Mouse (Mus musculus) megakaryocyte, embryonic 14.5 days (primary cell): ENCODE measurements at regions not wholly inside any gene's neighbourhood (a gene's known extent, or its start where the extent isn't known, plus 50 kb on each side); places are given as distances from the start of the nearest gene placed in this dataset.

Source experiments
- H3K27me3 ChIP-seq: replicated peaks from 2 replicates; pipeline ENCODE3; 2012; ENCODE audit warnings: inconsistent platforms
- H3K36me3 ChIP-seq: replicated peaks from 2 replicates; pipeline ENCODE3; 2012; ENCODE audit warnings: low read length, inconsistent platforms, mixed read lengths
- H3K4me1 ChIP-seq: 2 replicates; pipeline ENCODE4 v1.6.1; 2012; ENCODE audit warnings: inconsistent platforms
- H3K4me3 ChIP-seq: replicated peaks from 2 replicates; pipeline ENCODE3; 2012; ENCODE audit warnings: moderate library complexity, mild to moderate bottlenecking, inconsistent platforms
- H3K9me3 ChIP-seq: 2 replicates; pipeline ENCODE4 v1.6.1; 2012; ENCODE audit warnings: inconsistent platforms
- FLI1 ChIP-seq: IDR thresholded peaks from 2 replicates; pipeline ENCODE4 v1.6.1; 2012; ENCODE audit warnings: low read length, inconsistent platforms, mixed read lengths
- GATA1 ChIP-seq: IDR thresholded peaks from 3 replicates; pipeline ENCODE4 v1.6.1; 2012; ENCODE audit warnings: mixed read lengths, low read length, inconsistent platforms, borderline replicate concordance

DNA sequence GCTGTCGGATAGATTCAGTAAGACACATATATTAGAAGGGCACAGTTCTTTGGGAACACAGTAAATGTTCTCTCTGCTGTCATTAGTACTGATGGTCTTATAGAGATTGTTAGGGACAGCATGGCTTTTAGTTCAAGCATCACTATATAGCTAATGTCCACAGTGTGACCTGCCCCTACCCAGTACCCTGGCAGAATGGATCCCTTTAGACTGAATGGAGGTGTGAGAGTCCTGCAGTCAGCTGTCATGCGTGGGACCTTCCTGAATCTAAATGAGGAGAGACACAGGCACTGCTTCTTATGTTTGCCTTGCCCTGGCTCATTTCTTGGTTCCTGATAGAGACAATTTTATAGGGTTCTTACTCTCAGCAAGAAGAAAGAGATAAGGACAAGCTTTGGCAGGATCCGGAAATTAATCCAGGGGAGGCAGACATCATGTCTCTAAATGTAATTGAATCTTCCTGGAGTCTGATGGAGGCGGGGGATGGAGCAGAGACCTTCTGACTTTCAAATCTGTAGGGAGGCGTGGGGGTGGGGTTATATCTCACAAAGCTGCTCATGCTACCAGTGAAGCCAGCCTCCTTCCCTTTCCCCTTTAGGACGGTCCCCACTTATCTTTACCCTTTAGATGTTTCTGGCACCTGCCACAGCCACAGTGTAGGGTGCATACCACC lies 456.5 kb downstream of the Dhx35 start:
- Histone ChIP-seq H3K4me1 (no peaks in the 10 kb centered on the region), H3K9me3 (peaks cover 18% of the 10 kb centered on the region), H3K4me3 (no peak overlapping the region), H3K36me3 (no peaks in the 10 kb centered on the region), H3K27me3 (no peaks in the 10 kb centered on the region)
- no peak for TF ChIP-seq FLI1
- TF ChIP-seq GATA1 = no peak

DNA sequence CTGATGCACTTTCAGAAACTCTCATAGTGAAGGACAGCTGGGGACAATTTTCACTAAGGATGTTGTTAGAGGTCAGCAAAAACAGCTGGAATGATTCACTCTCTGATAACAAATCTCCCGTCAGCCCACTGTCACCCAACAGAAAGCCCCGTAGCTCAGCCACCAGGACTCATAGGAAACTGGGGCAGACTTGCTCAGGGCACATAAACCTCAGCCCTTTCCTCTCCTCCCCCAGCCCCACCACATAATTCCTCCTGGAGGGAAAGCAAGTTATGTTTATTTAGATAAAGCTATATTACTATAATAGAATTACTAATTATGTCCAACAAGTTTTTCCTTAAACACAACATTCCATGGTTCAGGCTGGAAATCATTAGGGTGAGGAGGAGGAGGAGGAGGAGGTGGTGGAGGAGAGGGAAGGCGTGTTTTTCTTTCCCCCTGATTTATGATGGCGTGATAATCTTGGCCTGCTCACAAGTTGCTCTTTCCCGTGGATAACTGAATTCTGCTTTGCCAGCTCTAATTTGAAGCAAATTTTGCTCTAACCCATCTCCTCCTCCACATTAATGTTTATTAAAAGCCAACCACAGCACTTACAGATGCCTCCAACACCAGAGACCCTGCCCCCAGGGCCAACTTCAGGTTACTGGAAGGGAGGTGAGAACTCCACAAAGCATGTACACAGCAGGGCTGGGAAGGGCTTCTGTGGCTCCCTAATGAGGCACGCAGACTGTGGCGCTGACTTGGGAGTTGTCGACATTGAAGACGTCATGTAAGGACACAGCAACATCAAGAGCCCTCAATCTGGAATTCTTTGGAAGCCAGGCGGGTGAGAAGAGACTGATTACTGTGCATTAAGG lies 475.8 kb downstream of the Dhx35 start:
- Histone ChIP-seq H3K27me3 (no peaks in the 10 kb centered on the region), H3K36me3 (no peaks in the 10 kb centered on the region), H3K4me1 (no peaks in the 10 kb centered on the region), H3K9me3 (peaks cover 3% of the 10 kb centered on the region; the same call in 1 of the 2 replicates), H3K4me3 (no peak overlapping the region)
- TF ChIP-seq GATA1 = no peak
- no peak for TF ChIP-seq FLI1

DNA sequence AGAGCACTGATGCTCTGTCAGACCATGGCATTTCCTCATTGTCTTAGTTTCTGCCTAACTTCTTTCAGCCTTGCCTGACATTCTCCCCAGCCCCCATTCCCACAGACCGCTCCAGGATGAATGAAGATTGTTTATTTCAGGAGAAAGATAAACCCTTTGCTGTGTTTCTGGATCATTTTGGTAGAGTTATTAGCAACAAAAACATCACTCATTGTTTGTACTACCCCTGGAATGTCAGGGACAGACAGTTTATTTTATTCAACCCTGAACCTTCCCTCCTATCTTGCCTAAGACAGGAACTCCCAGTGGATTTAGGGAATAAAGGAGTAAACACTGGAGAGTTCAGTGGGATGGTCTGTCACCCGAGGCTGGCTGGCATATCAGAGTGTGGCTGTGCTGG lies 484.3 kb downstream of the Dhx35 start:
- H3K9me3 ChIP-seq = 0 out of 2 replicates have a peak, but pooled peaks cover 3% of the 10 kb centered on the region
- H3K4me1 ChIP-seq = no peaks in the 10 kb centered on the region
- TF ChIP-seq FLI1 = no peak
- no peak for TF ChIP-seq GATA1
- no peak overlapping the region for H3K4me3 ChIP-seq
- H3K27me3 ChIP-seq = no peaks in the 10 kb centered on the region
- H3K36me3 ChIP-seq = no peaks in the 10 kb centered on the region

DNA sequence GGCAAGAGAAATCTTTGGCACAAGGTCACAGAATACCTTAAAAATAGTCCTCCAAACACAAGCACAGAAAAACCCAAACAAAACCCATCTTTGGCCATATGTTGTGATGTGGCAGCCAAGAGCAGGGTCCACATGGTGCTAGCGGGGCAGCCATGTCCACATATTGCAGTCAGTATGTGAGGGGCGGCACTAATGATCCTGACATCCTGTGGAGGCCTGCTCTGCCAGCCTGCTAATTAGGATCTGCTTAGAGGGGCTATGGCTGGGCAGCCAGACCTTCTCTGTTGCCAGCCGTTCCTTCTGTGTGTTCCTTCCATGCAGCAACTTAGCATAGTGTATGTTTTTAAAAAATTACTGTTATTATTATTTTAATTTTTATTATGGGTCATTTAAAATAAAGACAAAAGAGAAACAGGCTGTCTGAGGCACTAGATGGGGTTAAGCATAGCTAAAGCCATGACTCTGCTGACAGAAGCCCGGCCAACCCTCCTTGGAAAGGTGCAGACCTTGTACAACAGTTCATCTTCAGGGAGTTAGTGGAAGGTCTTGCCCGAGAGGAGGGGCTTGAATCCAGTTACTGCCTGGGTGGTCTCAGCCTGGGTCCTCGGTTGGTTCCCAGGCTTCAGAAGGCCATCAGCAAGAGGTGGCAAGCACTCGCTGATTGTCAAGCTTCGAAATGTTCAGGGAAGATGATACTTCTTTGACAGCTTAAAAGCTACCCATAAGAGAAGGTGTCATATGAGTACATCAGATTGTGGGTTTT lies 487.1 kb downstream of the Dhx35 start:
- no peak for TF ChIP-seq FLI1
- no peak for TF ChIP-seq GATA1
- no peak overlapping the region for H3K4me3 ChIP-seq
- no peaks in the 10 kb centered on the region for H3K4me1 ChIP-seq
- H3K9me3 ChIP-seq = peaks cover 10% of the 10 kb centered on the region; the same call in 1 of the 2 replicates
- H3K27me3 ChIP-seq = no peaks in the 10 kb centered on the region
- H3K36me3 ChIP-seq = no peaks in the 10 kb centered on the region

DNA sequence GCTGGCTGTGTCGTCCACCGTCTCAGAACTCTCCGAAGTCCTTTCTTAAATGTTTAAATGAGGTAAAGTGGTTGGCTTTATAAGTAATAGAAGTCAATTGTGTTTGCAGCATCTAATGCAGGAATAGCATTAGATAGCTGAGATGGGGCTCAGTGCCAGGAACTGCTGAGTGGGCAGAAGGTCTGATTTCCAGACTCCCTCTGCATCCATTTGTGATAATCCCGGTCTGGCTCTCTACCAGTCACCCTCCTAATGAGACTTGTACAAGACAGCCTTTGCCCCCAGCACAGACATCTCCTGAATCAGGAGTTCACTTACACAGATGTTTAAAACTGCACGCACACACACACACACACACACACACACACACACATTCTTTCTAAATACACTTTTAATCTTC lies 489.5 kb downstream of the Dhx35 start:
- Histone ChIP-seq H3K27me3 (no peaks in the 10 kb centered on the region), H3K4me1 (no peaks in the 10 kb centered on the region), H3K36me3 (no peaks in the 10 kb centered on the region), H3K9me3 (peaks cover 15% of the 10 kb centered on the region), H3K4me3 (no peak overlapping the region)
- TF ChIP-seq FLI1 = no peak
- no peak for TF ChIP-seq GATA1

DNA sequence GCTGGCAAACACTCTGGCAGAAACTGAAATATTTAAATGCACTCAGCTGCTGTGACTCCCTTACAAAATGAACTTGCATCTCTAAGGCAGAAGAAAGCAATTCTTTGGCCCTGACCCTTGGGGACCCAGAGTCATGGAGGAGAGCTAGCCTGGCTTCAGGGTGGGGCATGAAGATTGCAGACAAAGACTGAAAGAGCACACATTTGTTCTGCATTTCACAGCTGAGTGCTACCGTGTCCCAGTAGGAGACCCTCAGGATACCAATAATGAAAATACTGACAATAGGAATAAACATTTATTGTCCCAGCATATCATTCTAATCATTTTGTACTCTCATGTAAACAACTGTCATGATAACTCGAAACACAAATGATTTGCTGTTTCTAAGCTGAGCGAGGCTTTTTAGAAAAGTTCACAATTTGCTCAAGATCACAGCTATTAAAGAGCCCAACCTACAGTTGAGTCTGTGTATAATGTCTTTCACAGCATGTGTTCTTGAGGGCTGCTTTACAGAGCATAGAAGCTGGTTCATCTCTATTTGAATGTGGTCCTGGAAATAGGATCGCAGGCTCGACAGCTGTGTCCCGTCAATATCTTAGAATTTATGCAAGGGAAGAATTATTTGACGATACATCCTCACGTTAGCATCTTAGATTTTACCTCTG lies 490.1 kb downstream of the Dhx35 start:
- Histone ChIP-seq H3K4me3 (no peak overlapping the region), H3K36me3 (no peaks in the 10 kb centered on the region), H3K27me3 (no peaks in the 10 kb centered on the region), H3K4me1 (no peaks in the 10 kb centered on the region), H3K9me3 (peaks cover 15% of the 10 kb centered on the region)
- no peak for TF ChIP-seq FLI1
- TF ChIP-seq GATA1 = no peak

DNA sequence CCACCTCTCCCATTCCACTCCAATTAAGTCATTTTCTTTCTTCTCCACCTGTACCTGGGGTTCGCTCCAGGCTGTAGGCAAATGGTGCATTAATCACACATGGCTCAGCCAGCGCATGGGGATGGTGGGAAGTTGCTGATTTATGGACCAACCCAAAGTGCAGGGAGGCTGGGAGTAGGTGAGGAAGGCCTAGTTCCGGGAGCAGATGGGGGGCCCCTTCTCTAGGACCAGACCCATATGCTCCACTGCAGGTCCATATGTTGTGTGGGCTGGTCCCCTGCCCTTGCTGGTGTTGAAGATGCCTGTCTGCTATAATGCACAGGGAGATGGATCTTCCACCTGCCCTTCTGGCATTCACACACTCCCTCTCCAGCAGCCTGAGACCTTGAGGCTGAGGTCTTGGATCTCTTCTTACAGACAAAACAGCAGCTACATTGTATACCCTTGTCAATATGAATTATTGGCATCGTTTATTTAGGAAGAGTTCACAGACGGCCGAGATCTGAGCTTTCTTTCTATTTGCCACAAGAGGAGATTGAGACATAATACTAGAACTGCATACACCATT lies 493.5 kb downstream of the Dhx35 start:
- H3K9me3 ChIP-seq = peaks cover 21% of the 10 kb centered on the region
- H3K36me3 ChIP-seq = no peaks in the 10 kb centered on the region
- TF ChIP-seq FLI1 (no peak), GATA1 (no peak)
- no peak overlapping the region for H3K4me3 ChIP-seq
- H3K4me1 ChIP-seq = no peaks in the 10 kb centered on the region
- no peaks in the 10 kb centered on the region for H3K27me3 ChIP-seq

DNA sequence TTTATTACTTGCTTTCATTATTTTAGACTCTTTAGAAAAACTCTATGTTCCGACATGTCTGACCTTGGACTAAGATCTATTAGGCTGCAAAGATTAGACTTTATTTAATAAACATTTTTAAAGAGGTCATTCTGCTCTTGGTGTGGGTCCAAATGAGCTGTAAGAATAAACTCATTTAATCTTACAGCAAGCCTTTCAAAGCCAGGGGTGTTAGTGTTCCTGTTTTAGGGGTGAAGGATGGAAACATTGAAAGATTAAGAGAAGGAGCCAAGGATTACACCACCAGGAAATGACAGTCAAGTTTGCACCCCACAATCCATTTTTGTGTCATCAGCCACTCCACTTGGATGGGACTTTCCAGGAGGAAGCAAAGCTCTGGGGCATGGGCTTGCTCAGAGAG lies 495.5 kb downstream of the Dhx35 start:
- peaks cover 25% of the 10 kb centered on the region for H3K9me3 ChIP-seq
- H3K4me1 ChIP-seq = no peaks in the 10 kb centered on the region
- no peak overlapping the region for H3K4me3 ChIP-seq
- no peaks in the 10 kb centered on the region for H3K36me3 ChIP-seq
- H3K27me3 ChIP-seq = no peaks in the 10 kb centered on the region
- TF ChIP-seq FLI1 = no peak
- TF ChIP-seq GATA1 = no peak

DNA sequence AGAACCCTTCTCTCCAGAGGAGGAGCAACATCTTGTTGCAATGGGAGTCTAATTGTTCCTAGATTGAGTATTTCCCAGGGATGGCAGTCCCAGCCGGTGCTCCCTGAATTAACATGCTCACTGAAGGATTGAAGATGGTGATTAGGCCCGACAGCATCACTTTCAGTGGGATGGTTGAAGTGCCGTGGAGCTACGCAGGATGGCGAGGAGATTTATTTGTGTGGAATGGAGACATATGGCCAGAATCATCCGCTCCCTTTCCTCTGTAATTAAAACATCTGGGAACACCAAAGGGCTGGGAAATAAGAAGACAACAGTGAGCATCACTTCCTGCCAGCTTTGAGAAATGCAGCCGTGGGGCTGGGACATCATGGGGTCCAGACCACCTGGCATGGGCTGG lies 512.4 kb downstream of the Dhx35 start:
- Histone ChIP-seq H3K4me1 (no peaks in the 10 kb centered on the region), H3K4me3 (no peak overlapping the region), H3K27me3 (no peaks in the 10 kb centered on the region), H3K9me3 (peaks cover 3% of the 10 kb centered on the region; the same call in 1 of the 2 replicates), H3K36me3 (no peaks in the 10 kb centered on the region)
- TF ChIP-seq FLI1 (no peak), GATA1 (no peak)
